Mouse (Mus musculus) inflammation-experienced regulatory T-cells, adult 6 months (primary cell): Measurements from ENCODE around the gene Bnc2. TPM values are rescaled to one million over a fixed set of nuclear protein-coding genes. Genes with fewer than 3 reads are reported as not detected.

ENCODE experiments used
- ATAC-seq: one replicate; pipeline ENCODE4 v1.8.0; 2017
- polyA plus RNA-seq, 3 experiments: library from polyadenylated mRNA; unstranded; fragments of 100-300 nt; shearing (Covaris generic); gene quantifications; one replicate each; pipeline ENCODE4 v1.2.1; 2017

The Bnc2 gene
- polyA plus RNA-seq, 3 experiments from 2014 or later = not detected

- ATAC-seq = no peak
Observed at GRCm38 (mm10) chr4:84502581-84503269, 172.3 kb downstream of the Bnc2 start.

GRCm38 (mm10) chr4:84500796-84501349 is 174.2 kb downstream of the Bnc2 start:
- ATAC-seq = no peak

- ATAC-seq = no peak
Observed at GRCm38 (mm10) chr4:84500259-84500658, 174.8 kb downstream of the Bnc2 start.

- ATAC-seq = no peak
Observed at GRCm38 (mm10) chr4:84498469-84498868, 176.6 kb downstream of the Bnc2 start.

GRCm38 (mm10) chr4:84488323-84488722 is 186.8 kb downstream of the Bnc2 start:
- ATAC-seq = no peak

GRCm38 (mm10) chr4:84482680-84483079 is 192.4 kb downstream of the Bnc2 start:
- ATAC-seq = no peak

GRCm38 (mm10) chr4:84472643-84473042 is 202.4 kb downstream of the Bnc2 start:
- no peak for ATAC-seq

GRCm38 (mm10) chr4:84470106-84470885 is 204.8 kb downstream of the Bnc2 start:
- ATAC-seq = no peak

GRCm38 (mm10) chr4:84469400-84469799 is 205.7 kb downstream of the Bnc2 start:
- ATAC-seq = no peak

GRCm38 (mm10) chr4:84467722-84468121 is 207.4 kb downstream of the Bnc2 start:
- ATAC-seq = no peak

- no peak for ATAC-seq
Observed at GRCm38 (mm10) chr4:84458218-84458560, 216.9 kb downstream of the Bnc2 start.

- ATAC-seq = no peak
Observed at GRCm38 (mm10) chr4:84457512-84458217, 217.4 kb downstream of the Bnc2 start.

GRCm38 (mm10) chr4:84456853-84457249 is 218.2 kb downstream of the Bnc2 start:
- ATAC-seq = no peak

- ATAC-seq = no peak
Observed at GRCm38 (mm10) chr4:84456198-84456852, 218.8 kb downstream of the Bnc2 start.

GRCm38 (mm10) chr4:84454493-84454892 is 220.6 kb downstream of the Bnc2 start:
- ATAC-seq = no peak

- ATAC-seq = no peak
Observed at GRCm38 (mm10) chr4:84453586-84453985, 221.5 kb downstream of the Bnc2 start.

GRCm38 (mm10) chr4:84452642-84453041 is 222.4 kb downstream of the Bnc2 start:
- no peak for ATAC-seq

- no peak for ATAC-seq
Observed at GRCm38 (mm10) chr4:84449246-84450005, 225.6 kb downstream of the Bnc2 start.

- ATAC-seq = no peak
Observed at GRCm38 (mm10) chr4:84433324-84433723, 241.8 kb downstream of the Bnc2 start.

- ATAC-seq = no peak
Observed at GRCm38 (mm10) chr4:84431677-84432515, 243.2 kb downstream of the Bnc2 start.

GRCm38 (mm10) chr4:84427955-84428354 is 247.1 kb downstream of the Bnc2 start:
- ATAC-seq = no peak
